Mouse (Mus musculus) cerebellum, adult 8-10 months (tissue): ENCODE measurements at regions not wholly inside any gene's neighbourhood (a gene's known extent, or its start where the extent isn't known, plus 50 kb on each side); places are given as distances from the start of the nearest gene placed in this dataset.

Source experiments
- DNase-seq: peaks from one replicate; pipeline ENCODE4 v3.0.0; 2022

DNA sequence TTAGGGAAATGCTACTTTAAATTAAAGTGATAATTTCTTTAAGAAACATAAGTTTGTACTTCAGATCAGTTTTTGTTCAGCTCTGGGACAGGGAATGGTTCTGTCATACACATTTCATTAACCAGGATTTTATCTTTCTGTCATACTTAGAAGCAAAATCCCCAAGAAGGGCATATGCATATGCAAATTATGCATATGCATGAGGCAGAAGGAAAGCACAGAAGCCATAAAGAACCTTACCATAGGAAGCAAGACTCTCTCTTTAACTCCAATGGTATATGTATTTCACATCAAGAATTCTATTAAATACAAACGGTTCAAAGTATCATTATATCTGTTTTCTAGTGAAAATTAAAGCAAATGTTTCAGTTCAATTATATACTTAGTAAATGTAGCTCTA lies 381.5 kb downstream of the Kcnj3 start:
- DNase-seq: no peak

DNA sequence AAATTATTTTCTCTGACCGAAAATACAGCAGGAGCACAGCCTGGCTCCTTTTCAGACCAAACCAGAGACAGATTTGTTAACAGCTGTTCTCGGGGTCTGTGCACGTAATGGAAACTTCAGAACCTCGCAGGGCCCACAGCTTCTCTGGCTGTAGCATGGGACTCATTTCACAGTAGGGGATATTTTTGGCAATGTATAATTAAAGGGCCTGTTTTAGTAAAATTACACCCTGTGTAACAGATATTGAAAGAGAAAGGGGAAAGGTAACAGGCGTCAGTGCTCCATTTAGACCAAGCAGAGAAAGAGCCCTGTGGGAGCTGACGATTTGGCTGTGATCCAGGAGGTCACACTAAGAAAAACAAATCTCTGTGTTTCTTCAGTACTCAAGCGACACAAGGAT lies 382.4 kb downstream of the Kcnj3 start:
- peak; percentile 18 for DNase-seq

DNA sequence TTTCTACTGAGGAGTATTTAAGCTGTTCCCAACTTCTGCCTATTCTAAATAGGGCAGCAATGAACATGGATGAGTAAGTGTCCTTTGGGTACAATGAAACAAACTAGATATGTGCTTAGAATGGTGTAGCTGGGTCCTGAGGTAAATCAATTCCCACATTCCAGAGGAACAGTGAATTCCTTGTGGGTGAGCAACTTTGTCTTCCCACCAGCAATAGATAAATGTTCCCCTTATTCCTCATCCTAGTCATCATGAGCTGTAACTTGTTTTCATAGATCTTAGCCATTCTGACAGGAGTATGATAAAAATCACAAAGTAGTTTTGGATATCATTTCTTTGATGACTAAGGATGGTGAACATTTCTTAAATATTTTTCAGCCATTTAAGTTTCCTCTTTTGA lies 387.0 kb downstream of the Kcnj3 start:
- no peak for DNase-seq

GRCm38 (mm10) chr2:55841521-55841920 lies 405.8 kb downstream of the Kcnj3 start:
- peak; percentile 39 for DNase-seq

DNA sequence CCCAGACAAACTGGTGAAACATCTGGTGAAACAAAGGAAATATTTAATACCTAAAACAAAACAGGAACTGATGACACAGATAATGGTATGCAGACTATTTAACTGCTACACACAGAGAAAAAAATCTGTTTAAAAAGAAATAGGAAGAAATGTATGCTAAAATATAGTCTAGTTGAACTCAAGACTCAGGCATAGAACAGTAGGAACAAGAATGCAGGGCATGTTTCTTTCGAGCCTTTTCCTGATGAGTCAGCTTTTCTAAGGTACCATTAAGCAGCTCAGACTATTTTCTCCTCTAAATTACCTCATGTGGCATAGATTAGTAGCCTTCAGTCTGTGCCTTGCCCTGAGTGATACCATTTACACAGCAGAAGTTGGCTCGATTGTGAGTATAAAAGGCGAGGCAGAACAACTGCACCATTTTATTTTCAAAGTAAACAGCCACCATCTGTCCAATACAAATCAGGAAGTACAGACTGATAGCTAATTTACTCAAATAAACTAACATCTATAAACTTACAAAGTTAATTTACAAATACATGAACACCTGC lies 411.1 kb downstream of the Kcnj3 start:
- DNase-seq: no peak

DNA sequence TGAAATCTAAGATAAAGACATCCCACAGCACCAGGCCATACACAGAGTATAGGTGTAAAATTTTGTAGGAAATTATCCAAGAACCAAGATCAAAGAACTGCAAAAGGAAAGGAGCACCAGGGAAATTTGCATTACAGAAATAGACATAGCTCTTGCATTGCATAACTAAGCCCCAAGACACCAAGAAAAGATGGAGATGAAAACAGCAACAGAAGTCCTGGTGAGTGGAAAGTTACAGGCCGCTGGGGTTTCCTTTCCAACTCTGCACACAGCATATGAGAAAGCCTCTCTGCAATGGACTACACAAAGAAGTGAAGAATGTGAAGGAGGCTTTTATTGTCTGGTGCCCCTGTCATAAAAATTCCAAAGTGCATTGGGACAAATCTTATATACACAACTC lies 426.7 kb downstream of the Kcnj3 start:
- DNase-seq: no peak

GRCm38 (mm10) chr2:55889976-55890375 lies 454.2 kb downstream of the Kcnj3 start:
- no peak for DNase-seq

- DNase-seq: no peak
Measured at GRCm38 (mm10) chr2:55892821-55893535, 457.2 kb downstream of the Kcnj3 start.

DNA sequence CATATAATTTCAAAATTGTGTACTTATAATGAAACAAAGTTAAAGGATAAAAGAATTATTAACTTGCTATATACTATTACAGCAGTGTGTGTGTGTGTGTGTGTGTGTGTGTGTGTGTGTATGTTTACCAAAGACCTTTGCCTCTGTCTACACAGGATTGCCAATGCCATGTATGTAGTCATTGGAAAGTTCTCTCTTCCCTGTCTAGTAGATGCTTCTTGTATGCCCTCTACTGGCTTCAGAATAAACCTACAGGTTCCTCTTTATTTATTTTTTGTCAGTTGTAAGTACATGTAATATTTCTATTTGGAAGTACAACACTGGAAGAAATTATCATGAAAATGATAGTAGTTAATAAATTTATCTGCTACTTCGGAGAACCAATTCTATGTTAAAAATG lies 484.5 kb downstream of the Kcnj3 start:
- no peak for DNase-seq
